Mouse (Mus musculus) midbrain, postnatal 0 days (tissue): ENCODE measurements around the gene Gm30302. TPM values are rescaled to one million over a fixed set of nuclear protein-coding genes. Genes with fewer than 3 reads are reported as not detected.

Experiments used
- ATAC-seq: fragments of 200-750 bp; cut with Nextera tagmentation; 2 replicates; pipeline ENCODE4 v1.8.0; 2017; ENCODE audit warnings: moderate number of reproducible peaks, mild to moderate bottlenecking, moderate TSS enrichment, moderate library complexity; ENCODE audit not compliant: low FRiP score
- DNase-seq: peaks from one replicate; pipeline ENCODE4 v3.0.0-alpha.2; 2015; ENCODE audit warnings: low spot score
- H3K27ac ChIP-seq: fragments of 300-500 bp; sonication (generic); 2 replicates; pipeline ENCODE4 v1.5.1; 2014; ENCODE audit warnings: low read depth, mild to moderate bottlenecking, low read length, mixed read lengths
- H3K27me3 ChIP-seq: fragments of 300-500 bp; sonication (generic); 2 replicates; pipeline ENCODE4 v1.6.1; 2014; ENCODE audit warnings: low read length, control low read depth, mixed read lengths; ENCODE audit not compliant: insufficient read depth
- H3K36me3 ChIP-seq: fragments of 300-500 bp; sonication (generic); 2 replicates; pipeline ENCODE4 v1.6.1; 2014; ENCODE audit warnings: low read length, control low read depth, mixed read lengths; ENCODE audit not compliant: insufficient read depth
- H3K4me1 ChIP-seq: fragments of 300-500 bp; sonication (generic); 2 replicates; pipeline ENCODE4 v1.6.1; 2014; ENCODE audit warnings: mild to moderate bottlenecking, control low read depth, antibody characterized with exemption, low read length, mixed read lengths; ENCODE audit not compliant: insufficient read depth
- H3K4me2 ChIP-seq: fragments of 300-500 bp; sonication (generic); 2 replicates; pipeline ENCODE4 v1.6.1; 2014; ENCODE audit warnings: low read depth, mild to moderate bottlenecking, low read length, mixed read lengths; ENCODE audit not compliant: poor library complexity, severe bottlenecking
- H3K4me3 ChIP-seq: fragments of 300-500 bp; sonication (generic); 2 replicates; pipeline ENCODE4 v1.5.1; 2014; ENCODE audit warnings: low read depth, mild to moderate bottlenecking, low read length, moderate library complexity
- H3K9ac ChIP-seq: fragments of 300-500 bp; sonication (generic); replicated peaks from 2 replicates; pipeline ENCODE4 v1.6.1; 2014; ENCODE audit warnings: mild to moderate bottlenecking, low read length, moderate library complexity, mixed read lengths; ENCODE audit not compliant: poor library complexity, severe bottlenecking
- H3K9me3 ChIP-seq: fragments of 300-500 bp; sonication (generic); 2 replicates; pipeline ENCODE4 v1.6.1; 2016; ENCODE audit warnings: low read length, control low read depth
- CTCF ChIP-seq: IDR thresholded peaks from 2 replicates; pipeline ENCODE4 v1.5.1; 2016; ENCODE audit warnings: antibody characterized with exemption, mild to moderate bottlenecking
- WGBS: fragments of 180-500 bp; shearing (Covaris S2); extraction: QIAGEN DNeasy Blood & Tissue Kit; methylation state at CpG from one replicate; pipeline ENCODE4 v1.1.7; 2014; 5-methylcytosine and 5-hydroxymethylcytosine counted together
- polyA plus RNA-seq: library from polyadenylated mRNA; unstranded; fragments of >200 nt; fragmentation: Nextera tagmentation; extraction: Ambion mirVana; gene quantifications from 2 replicates; pipeline ENCODE4 v1.2.1, GENCODE M21; 2015
- total RNA-seq: library from RNA; depleted of rRNA; stranded (reverse); fragments of >200 nt; gene quantifications from 2 replicates; pipeline ENCODE4 v1.2.3, GENCODE M21; 2014

Gene Gm30302
- total and polyA plus RNA-seq, 2 experiments from 2014 or later, result not detected

DNA sequence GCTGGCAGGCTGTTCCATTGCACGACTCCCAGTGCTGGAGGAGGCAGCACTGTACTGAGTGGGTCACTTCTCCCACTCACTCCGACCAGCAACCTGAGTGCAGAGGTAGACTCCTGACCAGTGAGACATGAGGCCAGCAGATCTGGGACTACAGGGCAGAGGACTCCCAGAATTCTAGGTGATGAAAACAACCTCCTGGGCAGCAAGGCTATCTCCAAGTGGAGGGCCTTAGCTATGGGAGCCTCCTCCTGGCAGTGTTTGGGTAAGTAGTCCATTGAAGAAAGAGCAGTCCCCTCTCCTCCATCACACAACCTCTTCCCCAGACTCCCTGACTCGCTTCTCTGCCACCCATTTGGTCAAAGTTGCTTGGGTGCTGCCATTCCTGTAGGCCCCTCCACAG is 31.6 kb upstream of the Gm30302 start:
- no peaks in the 10 kb centered on the region for H3K4me1 ChIP-seq
- ATAC-seq (no peak), DNase-seq (no peak)
- H3K27me3 ChIP-seq, result no peaks in the 10 kb centered on the region
- no peak for TF ChIP-seq CTCF
- H3K9me3 ChIP-seq, result no peaks in the 10 kb centered on the region
- WGBS, result 79% methylated on average over 3 of the region's 3 CpGs
- no peak overlapping the region for H3K9ac ChIP-seq
- H3K36me3 ChIP-seq, result no peaks in the 10 kb centered on the region
- H3K4me3 ChIP-seq, result no peak overlapping the region
- no peak overlapping the region for H3K4me2 ChIP-seq
- H3K27ac ChIP-seq, result no peak overlapping the region

DNA sequence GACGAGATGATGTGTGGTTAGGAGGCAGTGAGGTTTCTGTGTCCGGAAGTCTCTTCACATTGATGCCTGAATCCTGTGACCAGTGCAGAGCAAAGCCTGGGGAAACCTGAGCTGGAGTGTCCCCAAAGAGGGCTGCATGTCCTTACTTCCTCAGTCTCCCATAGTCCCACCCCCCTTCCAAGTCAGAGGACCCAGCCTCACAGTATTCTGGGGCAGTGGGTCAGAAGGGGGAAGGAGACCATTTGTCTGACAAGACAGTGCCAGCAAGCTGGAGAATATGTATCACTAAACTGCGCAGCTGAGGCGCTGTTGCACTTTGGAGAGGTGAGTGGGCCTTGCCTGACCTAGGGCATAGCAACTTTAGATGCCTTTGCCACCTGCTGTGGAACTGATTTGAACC is 26.5 kb upstream of the Gm30302 start:
- TF ChIP-seq CTCF, result no peak
- H3K9ac ChIP-seq, result no peak overlapping the region
- DNase-seq (no peak), ATAC-seq (no peak)
- no peaks in the 10 kb centered on the region for H3K27me3 ChIP-seq
- H3K4me1 ChIP-seq, result no peaks in the 10 kb centered on the region
- H3K27ac ChIP-seq, result no peak overlapping the region
- no peak overlapping the region for H3K4me2 ChIP-seq
- H3K4me3 ChIP-seq, result no peak overlapping the region
- no peaks in the 10 kb centered on the region for H3K9me3 ChIP-seq
- 82% methylated on average over 4 of the region's 4 CpGs for WGBS
- H3K36me3 ChIP-seq, result no peaks in the 10 kb centered on the region

DNA sequence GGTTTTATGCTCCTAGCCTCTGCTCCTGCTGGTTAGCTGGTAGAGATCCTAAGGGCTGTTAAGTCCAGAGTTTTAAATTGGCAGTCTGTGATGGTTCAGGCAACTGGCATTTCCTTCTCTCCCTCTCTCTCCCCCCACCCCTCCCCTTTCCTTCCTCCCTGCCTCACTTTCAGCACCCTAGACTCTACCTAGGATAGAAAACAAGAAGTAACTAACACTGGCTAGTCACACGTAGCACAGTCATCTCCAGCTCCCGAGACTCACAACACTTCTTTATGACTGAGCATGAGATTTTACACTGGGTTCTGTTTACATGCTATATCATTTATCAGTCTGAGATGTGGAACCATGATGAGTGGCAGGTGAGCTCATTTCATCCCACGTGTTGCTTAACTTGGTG is 16.2 kb upstream of the Gm30302 start:
- no peak overlapping the region for H3K27ac ChIP-seq
- H3K27me3 ChIP-seq, result no peaks in the 10 kb centered on the region
- TF ChIP-seq CTCF, result no peak
- H3K4me3 ChIP-seq, result no peak overlapping the region
- WGBS, result 77% methylated on average over 3 of the region's 3 CpGs
- H3K4me1 ChIP-seq, result no peaks in the 10 kb centered on the region
- H3K9ac ChIP-seq, result no peak overlapping the region
- DNase-seq (no peak), ATAC-seq (no peak)
- no peaks in the 10 kb centered on the region for H3K36me3 ChIP-seq
- peaks cover 4% of the 10 kb centered on the region; the same call in 1 of the 2 replicates for H3K9me3 ChIP-seq
- no peak overlapping the region for H3K4me2 ChIP-seq

DNA sequence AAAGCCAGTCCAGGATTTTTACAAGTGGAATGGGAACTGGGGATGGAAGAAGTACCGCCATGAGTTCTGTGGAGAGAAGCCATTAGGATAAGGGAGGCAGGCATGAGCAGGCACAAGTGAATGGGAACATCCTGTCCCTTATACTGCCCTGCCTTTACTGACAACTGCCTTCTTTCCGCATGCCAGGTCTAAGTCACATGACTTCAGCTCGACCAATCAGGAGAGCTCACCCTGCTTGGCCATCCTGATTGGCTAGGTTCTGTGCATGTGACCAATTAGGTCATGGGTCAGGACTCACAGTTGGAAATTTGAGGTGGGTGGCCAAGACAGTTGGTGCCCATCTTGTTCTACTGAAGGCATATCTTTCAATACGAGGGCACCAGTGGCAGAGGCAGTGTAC is 15.6 kb upstream of the Gm30302 start:
- H3K27ac ChIP-seq, result no peak overlapping the region
- DNase-seq (no peak), ATAC-seq (no peak)
- no peak overlapping the region for H3K4me3 ChIP-seq
- H3K27me3 ChIP-seq, result no peaks in the 10 kb centered on the region
- peaks cover 4% of the 10 kb centered on the region; the same call in 1 of the 2 replicates for H3K9me3 ChIP-seq
- H3K4me1 ChIP-seq, result no peaks in the 10 kb centered on the region
- H3K36me3 ChIP-seq, result no peaks in the 10 kb centered on the region
- H3K9ac ChIP-seq, result no peak overlapping the region
- H3K4me2 ChIP-seq, result no peak overlapping the region
- TF ChIP-seq CTCF, result no peak
- 85% methylated on average over 4 of the region's 4 CpGs for WGBS

DNA sequence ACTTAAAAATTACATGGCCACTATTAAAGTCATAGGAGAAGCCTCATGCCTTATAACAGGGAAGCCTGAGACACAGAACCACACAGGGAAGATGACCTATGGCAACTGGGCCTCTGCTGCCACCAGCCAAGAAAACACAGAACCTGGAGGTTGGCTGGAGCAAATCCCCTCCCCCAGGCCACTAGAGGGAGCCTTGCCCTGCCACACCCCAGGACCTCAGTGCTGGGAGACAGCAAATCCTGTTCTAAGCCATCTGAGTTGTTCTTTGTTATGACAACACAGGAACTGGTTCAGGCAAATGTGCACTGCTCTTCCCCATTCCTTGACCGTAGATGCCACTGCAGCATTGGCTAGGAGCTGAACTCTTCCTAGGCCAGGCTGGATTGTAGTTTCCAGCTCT is 8.3 kb upstream of the Gm30302 start:
- Histone ChIP-seq H3K4me2 (no peak overlapping the region), H3K4me3 (no peak overlapping the region), H3K4me1 (no peaks in the 10 kb centered on the region), H3K9me3 (no peaks in the 10 kb centered on the region; the same call in 1 of the 2 replicates), H3K27me3 (no peaks in the 10 kb centered on the region), H3K36me3 (no peaks in the 10 kb centered on the region), H3K9ac (no peak overlapping the region), H3K27ac (no peak overlapping the region)
- DNase-seq (no peak), ATAC-seq (no peak)
- WGBS, result 94% methylated on average over 1 of the region's 1 CpGs
- TF ChIP-seq CTCF, result no peak

DNA sequence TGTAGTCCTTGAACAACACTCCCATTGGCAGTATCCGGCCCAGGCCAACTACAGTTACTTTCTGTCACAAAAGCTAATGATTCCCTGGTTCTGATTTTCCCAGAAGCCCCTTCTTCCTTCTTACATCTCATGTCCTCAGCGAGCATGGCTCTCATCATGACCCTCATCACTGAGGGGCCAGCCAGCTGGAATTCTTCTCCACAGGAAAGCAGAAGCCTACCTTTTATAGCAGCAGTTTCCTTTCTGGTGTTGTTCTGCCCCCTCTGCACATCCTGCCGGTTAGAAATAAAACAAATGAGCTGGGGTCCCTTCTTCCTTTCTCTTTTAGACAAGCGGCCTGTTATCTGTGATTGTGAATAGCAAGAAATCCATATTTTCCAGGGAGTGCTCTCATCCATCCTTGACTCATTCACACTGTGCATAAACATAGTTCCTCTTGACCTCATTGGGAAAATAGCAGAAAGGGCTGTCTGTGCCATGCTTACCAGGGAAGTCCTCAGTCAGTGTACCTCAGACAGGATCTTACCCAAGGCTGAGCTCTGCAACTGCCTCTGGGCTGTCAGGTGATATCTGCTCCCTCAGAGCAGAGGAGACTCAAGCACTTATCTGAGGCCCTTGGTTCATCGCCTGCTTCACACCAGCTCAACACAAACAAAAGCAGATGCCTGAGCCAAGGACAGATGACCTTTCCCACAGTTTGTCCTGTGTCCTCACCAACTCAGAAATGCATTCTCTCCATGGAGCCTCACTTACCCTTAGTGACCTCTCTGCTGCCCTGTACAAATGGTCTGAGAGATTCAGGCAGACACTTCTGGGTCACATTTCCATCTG is 10.0 kb downstream of the Gm30302 start:
- no peak for TF ChIP-seq CTCF
- no peak for ATAC-seq
- H3K4me1 ChIP-seq, result no peaks in the 10 kb centered on the region
- H3K9ac ChIP-seq, result no peak overlapping the region
- H3K36me3 ChIP-seq, result no peaks in the 10 kb centered on the region
- no peak overlapping the region for H3K4me2 ChIP-seq
- DNase-seq, result no peak
- WGBS, result 73% methylated on average over 5 of the region's 5 CpGs
- H3K4me3 ChIP-seq, result no peak overlapping the region
- no peaks in the 10 kb centered on the region for H3K27me3 ChIP-seq
- H3K27ac ChIP-seq, result no peak overlapping the region
- no peaks in the 10 kb centered on the region for H3K9me3 ChIP-seq
